Mouse (Mus musculus) liver, embryonic 11.5 days (tissue): ENCODE measurements around the gene Itm2b. TPM values are rescaled to one million over a fixed set of nuclear protein-coding genes. Genes with fewer than 3 reads are reported as not detected.

ENCODE experiments used
- ATAC-seq: fragments of 200-750 bp; cut with Nextera tagmentation; replicated peaks from 2 replicates; pipeline ENCODE4 v1.8.0; 2017; ENCODE audit warnings: moderate number of reproducible peaks, mild to moderate bottlenecking, moderate TSS enrichment, moderate library complexity; ENCODE audit not compliant: low FRiP score
- DNase-seq: peaks from one replicate; pipeline ENCODE4 v3.0.0-alpha.2; 2017; ENCODE audit warnings: low spot score
- H3K27ac ChIP-seq: fragments of 300-500 bp; sonication (generic); 2 replicates; pipeline ENCODE4 v1.5.1; 2014; ENCODE audit warnings: mild to moderate bottlenecking, low read depth, low read length, control low read depth
- H3K27me3 ChIP-seq: fragments of 300-500 bp; sonication (generic); replicated peaks from 2 replicates; pipeline ENCODE4 v1.6.1; 2014; ENCODE audit warnings: low read length, mixed read lengths; ENCODE audit not compliant: control insufficient read depth, insufficient read depth
- H3K36me3 ChIP-seq: fragments of 300-500 bp; sonication (generic); 2 replicates; pipeline ENCODE4 v1.6.1; 2014; ENCODE audit warnings: mild to moderate bottlenecking, low read length, moderate library complexity, mixed read lengths; ENCODE audit not compliant: control insufficient read depth, insufficient read depth
- H3K4me1 ChIP-seq: fragments of 300-500 bp; sonication (generic); replicated peaks from 2 replicates; pipeline ENCODE4 v1.6.1; 2014; ENCODE audit warnings: low read length, mixed read lengths; ENCODE audit not compliant: control insufficient read depth, insufficient read depth
- H3K4me2 ChIP-seq: fragments of 300-500 bp; sonication (generic); 2 replicates; pipeline ENCODE4 v1.6.1; 2014; ENCODE audit warnings: mild to moderate bottlenecking, control low read depth, moderate library complexity
- H3K4me3 ChIP-seq: fragments of 300-500 bp; sonication (generic); 2 replicates; pipeline ENCODE4 v1.5.1; 2014; ENCODE audit warnings: low read depth, low read length, control low read depth
- H3K9ac ChIP-seq: fragments of 300-500 bp; sonication (generic); 2 replicates; pipeline ENCODE4 v1.6.1; 2014; ENCODE audit warnings: low read depth, low read length, control low read depth
- H3K9me3 ChIP-seq: fragments of 300-500 bp; sonication (generic); 2 replicates; pipeline ENCODE4 v1.6.1; 2016; ENCODE audit warnings: low read length, inconsistent platforms, mixed read lengths; ENCODE audit not compliant: control insufficient read depth
- WGBS: fragments of 180-500 bp; shearing (Covaris S2); extraction: QIAGEN DNeasy Blood & Tissue Kit; methylation state at CpG from one replicate; pipeline ENCODE4 v1.1.7; 2014; 5-methylcytosine and 5-hydroxymethylcytosine counted together
- polyA plus RNA-seq: library from polyadenylated mRNA; unstranded; fragments of >200 nt; fragmentation: Nextera tagmentation; extraction: Ambion mirVana; gene quantifications from 2 replicates; pipeline ENCODE4 v1.2.1, GENCODE M21; 2014

The Itm2b gene
- polyA plus RNA-seq, 1 experiment from 2014 or later = 516 TPM

DNA sequence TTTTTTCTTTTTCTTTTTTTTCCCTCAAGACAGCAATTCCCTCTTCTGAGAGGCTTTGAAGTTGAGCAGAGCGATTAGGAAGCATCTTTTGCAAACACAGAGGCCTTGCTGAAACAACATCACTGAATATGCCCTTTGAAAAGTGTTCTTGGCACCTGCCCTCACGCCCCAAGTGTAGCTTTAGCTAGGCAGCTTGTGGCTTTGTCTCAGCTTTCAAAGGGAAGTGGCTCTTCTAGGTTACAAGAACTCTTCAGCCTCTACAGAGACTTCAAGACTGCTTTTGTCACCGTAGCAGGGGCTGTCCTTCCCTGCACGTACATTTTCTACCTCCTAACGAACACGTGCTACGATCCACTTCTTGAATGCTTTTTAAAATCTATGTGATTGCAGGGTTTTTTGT is 4.0 kb upstream of the Itm2b start:
- no peaks in the 10 kb centered on the region for H3K27me3 ChIP-seq
- peaks cover 6% of the 10 kb centered on the region for H3K4me1 ChIP-seq
- 58% methylated on average over 7 of the region's 7 CpGs for WGBS
- 0 out of 2 replicates have a peak overlapping the region, but pooled peaks have one; percentile 36 for H3K27ac ChIP-seq
- no peaks in the 10 kb centered on the region for H3K9me3 ChIP-seq
- H3K4me3 ChIP-seq = no peak overlapping the region
- H3K4me2 ChIP-seq = no peak overlapping the region
- H3K9ac ChIP-seq = no peak overlapping the region
- DNase-seq (no peak), ATAC-seq (no peak)
- H3K36me3 ChIP-seq = no peaks in the 10 kb centered on the region

- H3K4me3 ChIP-seq = no peak overlapping the region
- no peak for ATAC-seq
- 57% methylated on average over 7 of the region's 7 CpGs for WGBS
- H3K9me3 ChIP-seq = no peaks in the 10 kb centered on the region
- H3K4me1 ChIP-seq = peaks cover 7% of the 10 kb centered on the region
- H3K4me2 ChIP-seq = no peak overlapping the region
- no peaks in the 10 kb centered on the region for H3K27me3 ChIP-seq
- no peak for DNase-seq
- no peaks in the 10 kb centered on the region for H3K36me3 ChIP-seq
- H3K9ac ChIP-seq = no peak overlapping the region
- 0 out of 2 replicates have a peak overlapping the region, but pooled peaks have one; percentile 36 for H3K27ac ChIP-seq
These were observed 3.5 kb upstream of the Itm2b start for GRCm38 (mm10) chr14:73388546-73388945.

DNA sequence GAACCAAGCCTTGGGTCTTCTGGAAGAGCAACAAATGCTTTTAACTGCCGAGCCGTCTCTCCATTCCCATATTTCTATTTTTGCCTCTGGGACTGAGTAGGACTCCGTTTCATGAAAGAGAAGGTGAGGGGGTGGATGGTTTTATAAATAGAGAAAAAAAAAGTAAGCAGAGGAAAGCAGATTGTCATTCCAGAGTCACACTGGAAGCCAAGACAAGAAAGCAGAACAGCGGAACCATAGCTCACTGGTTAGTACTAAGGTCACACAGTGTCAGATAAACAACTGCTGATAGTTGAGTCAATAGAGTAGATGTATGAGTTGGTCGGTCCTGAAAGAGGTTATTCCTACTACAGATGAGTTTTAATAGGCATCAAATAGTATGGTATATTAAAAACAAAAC is 1.4 kb upstream of the Itm2b start:
- Histone ChIP-seq H3K4me3 (no peak overlapping the region), H3K36me3 (no peaks in the 10 kb centered on the region), H3K9me3 (no peaks in the 10 kb centered on the region), H3K27me3 (no peaks in the 10 kb centered on the region), H3K9ac (no peak overlapping the region), H3K4me1 (peaks cover 28% of the 10 kb centered on the region), H3K4me2 (no peak overlapping the region), H3K27ac (no peak overlapping the region; the same call in 1 of the 2 replicates)
- WGBS = 68% methylated on average over 5 of the region's 5 CpGs
- ATAC-seq = no peak
- DNase-seq = no peak

DNA sequence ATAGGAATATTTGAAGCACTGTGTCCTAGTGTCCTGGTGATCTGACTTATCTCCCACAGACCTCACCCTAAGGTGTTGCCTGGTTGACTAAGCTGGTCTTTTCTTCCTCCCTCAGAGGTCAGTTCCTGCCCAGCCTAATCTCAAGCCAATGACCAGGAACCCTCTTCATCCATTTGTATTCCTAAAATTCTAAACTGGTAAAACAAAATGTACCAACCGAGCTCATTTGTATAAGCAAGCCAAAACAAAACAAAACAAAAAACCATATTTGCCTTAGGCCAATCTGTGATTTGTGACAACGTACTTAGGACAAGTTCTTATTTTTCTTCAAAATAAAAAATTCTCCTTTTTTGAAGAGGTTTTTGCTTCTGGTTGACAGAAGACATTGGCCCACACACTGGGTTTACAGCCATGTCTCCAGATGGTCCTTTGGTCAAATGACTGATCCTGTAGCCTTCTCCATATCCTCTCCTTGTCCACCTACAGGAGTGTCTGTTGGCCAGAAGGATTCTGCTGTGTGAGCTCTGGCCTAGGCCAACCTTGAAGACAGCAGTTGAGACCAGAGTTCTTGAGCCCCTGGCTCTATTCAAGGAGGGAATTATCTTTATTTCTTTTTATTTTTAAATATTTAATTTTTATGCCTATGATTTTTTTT is 758 bp upstream of the Itm2b start:
- Histone ChIP-seq H3K4me2 (peak overlapping the region; percentile 55), H3K4me1 (peaks cover 34% of the 10 kb centered on the region), H3K4me3 (no peak overlapping the region), H3K27ac (peak overlapping the region; percentile 96; the same call in 1 of the 2 replicates), H3K9ac (no peak overlapping the region), H3K36me3 (no peaks in the 10 kb centered on the region), H3K9me3 (no peaks in the 10 kb centered on the region), H3K27me3 (no peaks in the 10 kb centered on the region)
- DNase-seq (no peak), ATAC-seq (peak; percentile 26; the same call in 1 of the 2 replicates)
- 73% methylated on average over 2 of the region's 2 CpGs for WGBS

GRCm38 (mm10) chr14:73384546-73384912 is 560 bp downstream of the Itm2b start:
- Histone ChIP-seq H3K27me3 (no peaks in the 10 kb centered on the region), H3K9ac (peak overlapping the region; percentile 96), H3K4me2 (peak overlapping the region; percentile 55), H3K27ac (peak overlapping the region; percentile 96), H3K4me1 (peaks cover 37% of the 10 kb centered on the region), H3K9me3 (no peaks in the 10 kb centered on the region), H3K36me3 (peaks cover 4% of the 10 kb centered on the region; the same call in 1 of the 2 replicates), H3K4me3 (peak overlapping the region; percentile 95)
- WGBS = under 1% methylated on average over 13 of the region's 13 CpGs
- ATAC-seq (peak; percentile 34; the same call in 1 of the 2 replicates), DNase-seq (no peak)

GRCm38 (mm10) chr14:73383746-73384145 is 1.3 kb downstream of the Itm2b start:
- Histone ChIP-seq H3K4me3 (peak overlapping the region; percentile 95), H3K4me2 (peak overlapping the region; percentile 55), H3K9ac (no peak overlapping the region), H3K27me3 (no peaks in the 10 kb centered on the region), H3K36me3 (peaks cover 4% of the 10 kb centered on the region; the same call in 1 of the 2 replicates), H3K4me1 (peaks cover 37% of the 10 kb centered on the region), H3K27ac (no peak overlapping the region), H3K9me3 (no peaks in the 10 kb centered on the region)
- 30% methylated on average over 2 of the region's 2 CpGs for WGBS
- no peak for DNase-seq
- no peak for ATAC-seq

GRCm38 (mm10) chr14:73382699-73383098 is 2.4 kb downstream of the Itm2b start:
- H3K4me3 ChIP-seq = peak overlapping the region; percentile 95
- no peak for DNase-seq
- ATAC-seq = no peak
- H3K9ac ChIP-seq = no peak overlapping the region
- peaks cover 4% of the 10 kb centered on the region; the same call in 1 of the 2 replicates for H3K36me3 ChIP-seq
- peak overlapping the region; percentile 55 for H3K4me2 ChIP-seq
- no peaks in the 10 kb centered on the region for H3K9me3 ChIP-seq
- 58% methylated on average over 9 of the region's 9 CpGs for WGBS
- H3K4me1 ChIP-seq = peaks cover 37% of the 10 kb centered on the region
- H3K27me3 ChIP-seq = no peaks in the 10 kb centered on the region
- peak overlapping the region; percentile 40; the same call in 1 of the 2 replicates for H3K27ac ChIP-seq

DNA sequence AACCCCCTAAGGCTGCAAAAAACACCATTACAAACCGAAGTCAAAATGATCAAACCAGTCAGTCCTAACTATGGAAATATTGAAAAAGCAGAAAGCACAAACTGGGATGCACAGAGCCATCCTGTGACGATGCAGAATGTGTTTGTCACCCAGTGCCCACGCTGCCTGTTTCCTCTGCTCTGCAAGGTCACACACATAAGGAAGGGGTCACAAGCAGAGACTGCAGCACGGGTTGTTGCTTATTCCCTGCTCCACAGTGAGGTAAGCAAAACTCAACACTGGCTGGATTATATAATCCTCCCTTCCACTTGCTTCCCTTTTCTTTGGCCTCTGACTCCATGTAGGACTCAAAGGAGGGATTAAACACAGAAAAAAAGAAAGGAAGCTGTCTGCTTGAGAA is 3.5 kb downstream of the Itm2b start:
- DNase-seq = no peak
- H3K9me3 ChIP-seq = no peaks in the 10 kb centered on the region
- no peaks in the 10 kb centered on the region for H3K27me3 ChIP-seq
- H3K4me3 ChIP-seq = no peak overlapping the region
- H3K36me3 ChIP-seq = peaks cover 4% of the 10 kb centered on the region; the same call in 1 of the 2 replicates
- 0 out of 2 replicates have a peak overlapping the region, but pooled peaks have one; percentile 28 for H3K9ac ChIP-seq
- peak overlapping the region; percentile 23 for H3K4me2 ChIP-seq
- H3K27ac ChIP-seq = no peak overlapping the region
- 59% methylated on average over 4 of the region's 4 CpGs for WGBS
- ATAC-seq = no peak
- H3K4me1 ChIP-seq = peaks cover 37% of the 10 kb centered on the region

DNA sequence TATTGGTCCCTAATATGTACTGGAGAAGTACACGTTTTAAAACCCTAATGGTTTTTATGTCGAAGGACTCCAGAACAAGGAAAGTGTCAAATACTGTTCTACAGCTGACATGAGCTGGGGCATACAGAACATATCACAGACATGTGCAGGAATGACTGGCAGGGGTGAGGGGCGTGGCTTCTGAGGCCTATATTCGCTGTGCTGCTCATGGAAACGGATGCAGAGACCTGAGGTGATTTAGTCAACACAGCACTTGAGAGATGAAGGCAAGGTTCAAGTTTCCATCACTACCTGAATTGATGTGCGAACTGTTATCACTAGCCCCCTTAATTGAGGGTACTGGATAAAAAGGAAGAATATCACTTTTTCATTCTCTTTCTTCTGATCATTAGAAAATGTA is 7.3 kb downstream of the Itm2b start:
- no peak overlapping the region for H3K27ac ChIP-seq
- H3K4me1 ChIP-seq = peaks cover 33% of the 10 kb centered on the region
- H3K36me3 ChIP-seq = peaks cover 4% of the 10 kb centered on the region; the same call in 1 of the 2 replicates
- no peak overlapping the region for H3K4me2 ChIP-seq
- no peak for DNase-seq
- WGBS = 89% methylated on average over 6 of the region's 6 CpGs
- no peak for ATAC-seq
- H3K9me3 ChIP-seq = no peaks in the 10 kb centered on the region
- no peak overlapping the region for H3K9ac ChIP-seq
- no peaks in the 10 kb centered on the region for H3K27me3 ChIP-seq
- H3K4me3 ChIP-seq = no peak overlapping the region
